Mouse (Mus musculus): ENCODE data around the gene Ddx49. TPM values are rescaled to one million over a fixed set of nuclear protein-coding genes. Genes with fewer than 3 reads are reported as not detected.

Ddx49 gene
- total and polyA plus RNA-seq, 2 experiments: 19.3 to 36.5 TPM

- Histone ChIP-seq H3K27ac (replicated peaks; ENCODE audit: insufficient read depth, low read depth, low read length) (no peak within 1 kb of the TSS), H3K36me3 (ENCODE audit: control insufficient read depth, insufficient read depth, low read length) (peaks cover 8% of the 10 kb centered on the region), H3K4me3 (ENCODE audit: insufficient read depth, low read depth, low read length) (peak within 1 kb of the TSS; percentile 53; the same call in 1 of the 2 replicates), H3K27me3 (ENCODE audit: control insufficient read depth, insufficient read depth, low read length) (peaks cover 10% of the 10 kb centered on the region; the same call in 1 of the 2 replicates), H3K79me2 (ENCODE audit: control insufficient read depth, insufficient read depth, low read length) (no peaks in the 10 kb centered on the region), H3K9ac (ENCODE audit: low read depth, low read length) (peak within 1 kb of the TSS; percentile 47), H3K4me1 (ENCODE audit: control insufficient read depth, insufficient read depth, low read length) (peaks cover 5% of the 10 kb centered on the region; the same call in 1 of the 2 replicates)
- WGBS: 5% methylated on average over 66 of the region's 66 CpGs
- DNase-seq (ENCODE audit: extremely low read depth, low read depth, low spot score): no peak
- TF ChIP-seq POLR2A (IDR thresholded peaks at IDR 0.05; ENCODE audit: extremely low read depth, insufficient read depth, low read length) (no peak), CTCF (IDR thresholded peaks at IDR 0.05; ENCODE audit: low read depth, low read length) (no peak)
These were observed 13.6 kb upstream of the Ddx49 start, which contains the start of gene Cers1 for GRCm38 (mm10) chr8:70315624-70316510. Gene Cers1, plus strand, starts transcription at chr8:70315775.

- Histone ChIP-seq H3K9ac (ENCODE audit: low read depth, low read length) (no peak overlapping the region), H3K27me3 (ENCODE audit: control insufficient read depth, insufficient read depth, low read length) (peaks cover 10% of the 10 kb centered on the region; the same call in 1 of the 2 replicates), H3K4me1 (ENCODE audit: control insufficient read depth, insufficient read depth, low read length) (peaks cover 5% of the 10 kb centered on the region; the same call in 1 of the 2 replicates), H3K4me3 (ENCODE audit: insufficient read depth, low read depth, low read length) (no peak overlapping the region), H3K36me3 (ENCODE audit: control insufficient read depth, insufficient read depth, low read length) (peaks cover 17% of the 10 kb centered on the region), H3K79me2 (ENCODE audit: control insufficient read depth, insufficient read depth, low read length) (no peaks in the 10 kb centered on the region), H3K27ac (replicated peaks; ENCODE audit: insufficient read depth, low read depth, low read length) (no peak overlapping the region)
- no peak for TF ChIP-seq CTCF (IDR thresholded peaks at IDR 0.05; ENCODE audit: low read depth, low read length)
- TF ChIP-seq POLR2A (IDR thresholded peaks at IDR 0.05; ENCODE audit: extremely low read depth, insufficient read depth, low read length): no peak
- WGBS: 48% methylated on average over 2 of the region's 2 CpGs
- peak; percentile 37 for DNase-seq (ENCODE audit: extremely low read depth, low read depth, low spot score)
These were observed 11.1 kb upstream of the Ddx49 start for GRCm38 (mm10) chr8:70313399-70313798.

- no peak for DNase-seq (ENCODE audit: extremely low read depth, low read depth, low spot score)
- whole genome bisulfite sequencing: 41% methylated on average over 2 of the region's 2 CpGs
- no peak for TF ChIP-seq POLR2A (IDR thresholded peaks at IDR 0.05; ENCODE audit: extremely low read depth, insufficient read depth, low read length)
- peak; percentile 77 for TF ChIP-seq CTCF (IDR thresholded peaks at IDR 0.05; ENCODE audit: low read depth, low read length)
- no peaks in the 10 kb centered on the region for H3K27me3 ChIP-seq (ENCODE audit: control insufficient read depth, insufficient read depth, low read length)
- no peaks in the 10 kb centered on the region for H3K79me2 ChIP-seq (ENCODE audit: control insufficient read depth, insufficient read depth, low read length)
- H3K4me1 ChIP-seq (ENCODE audit: control insufficient read depth, insufficient read depth, low read length): no peaks in the 10 kb centered on the region
- no peak overlapping the region for H3K4me3 ChIP-seq (ENCODE audit: insufficient read depth, low read depth, low read length)
- peaks cover 24% of the 10 kb centered on the region for H3K36me3 ChIP-seq (ENCODE audit: control insufficient read depth, insufficient read depth, low read length)
- H3K9ac ChIP-seq (ENCODE audit: low read depth, low read length): no peak overlapping the region
- H3K27ac ChIP-seq (replicated peaks; ENCODE audit: insufficient read depth, low read depth, low read length): no peak overlapping the region
These were observed 7.0 kb upstream of the Ddx49 start for GRCm38 (mm10) chr8:70309311-70309710.

- peak overlapping the region; percentile 95 for H3K4me3 ChIP-seq (ENCODE audit: insufficient read depth, low read depth, low read length)
- peaks cover 7% of the 10 kb centered on the region for H3K36me3 ChIP-seq (ENCODE audit: control insufficient read depth, insufficient read depth, low read length)
- peak overlapping the region; percentile 95 for H3K9ac ChIP-seq (ENCODE audit: low read depth, low read length)
- TF ChIP-seq CTCF (IDR thresholded peaks at IDR 0.05; ENCODE audit: low read depth, low read length) (no peak), POLR2A (IDR thresholded peaks at IDR 0.05; ENCODE audit: extremely low read depth, insufficient read depth, low read length) (no peak)
- 1% methylated on average over 16 of the region's 16 CpGs for WGBS
- H3K27me3 ChIP-seq (ENCODE audit: control insufficient read depth, insufficient read depth, low read length): no peaks in the 10 kb centered on the region
- no peak for DNase-seq (ENCODE audit: extremely low read depth, low read depth, low spot score)
- peaks cover 10% of the 10 kb centered on the region for H3K4me1 ChIP-seq (ENCODE audit: control insufficient read depth, insufficient read depth, low read length)
- peaks cover 25% of the 10 kb centered on the region; the same call in 1 of the 2 replicates for H3K79me2 ChIP-seq (ENCODE audit: control insufficient read depth, insufficient read depth, low read length)
- peak overlapping the region; percentile 71 for H3K27ac ChIP-seq (replicated peaks; ENCODE audit: insufficient read depth, low read depth, low read length)
These were observed 612 bp upstream of the Ddx49 start for GRCm38 (mm10) chr8:70302901-70303300.

DNA sequence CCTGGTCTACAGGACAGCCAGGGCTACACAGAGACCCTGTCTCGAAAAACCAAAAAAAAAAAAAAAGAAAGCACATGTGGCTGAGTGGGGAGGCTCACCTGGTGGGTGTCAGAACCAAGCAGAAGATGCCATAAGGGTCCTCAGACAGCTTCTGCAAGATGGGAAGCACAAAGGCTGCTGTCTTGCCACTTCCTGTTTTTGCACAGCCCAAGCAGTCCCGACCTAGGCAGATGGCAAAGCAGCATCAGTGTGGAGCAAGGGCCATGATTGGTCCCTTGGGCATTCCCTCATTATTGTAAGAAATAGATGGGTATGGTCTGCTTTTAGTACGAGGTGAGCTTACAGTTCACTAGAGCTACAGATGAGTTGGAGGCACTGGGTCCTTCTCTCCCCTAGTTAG lies 1.4 kb downstream of the Ddx49 start:
- Histone ChIP-seq H3K36me3 (ENCODE audit: control insufficient read depth, insufficient read depth, low read length) (peaks cover 8% of the 10 kb centered on the region), H3K9ac (ENCODE audit: low read depth, low read length) (no peak overlapping the region), H3K79me2 (ENCODE audit: control insufficient read depth, insufficient read depth, low read length) (peaks cover 25% of the 10 kb centered on the region; the same call in 1 of the 2 replicates), H3K4me1 (ENCODE audit: control insufficient read depth, insufficient read depth, low read length) (peaks cover 10% of the 10 kb centered on the region), H3K27me3 (ENCODE audit: control insufficient read depth, insufficient read depth, low read length) (no peaks in the 10 kb centered on the region), H3K4me3 (ENCODE audit: insufficient read depth, low read depth, low read length) (no peak overlapping the region), H3K27ac (replicated peaks; ENCODE audit: insufficient read depth, low read depth, low read length) (no peak overlapping the region)
- WGBS: 80% methylated on average over 3 of the region's 3 CpGs
- DNase-seq (ENCODE audit: extremely low read depth, low read depth, low spot score): no peak
- no peak for TF ChIP-seq POLR2A (IDR thresholded peaks at IDR 0.05; ENCODE audit: extremely low read depth, insufficient read depth, low read length)
- TF ChIP-seq CTCF (IDR thresholded peaks at IDR 0.05; ENCODE audit: low read depth, low read length): no peak

Data from liver, adult 2 months (tissue).